Mouse (Mus musculus) hindbrain, embryonic 14.5 days (tissue): ENCODE data around the gene Slc25a26. TPM values are rescaled to one million over a fixed set of nuclear protein-coding genes. Genes with fewer than 3 reads are reported as not detected.

Experiments used
- ATAC-seq: fragments of 200-750 bp; cut with Nextera tagmentation; 2 replicates; pipeline ENCODE4 v1.8.0; 2017; ENCODE audit warnings: moderate number of reproducible peaks, mild to moderate bottlenecking, moderate TSS enrichment, moderate library complexity; ENCODE audit not compliant: low FRiP score
- DNase-seq: peaks from one replicate; pipeline ENCODE4 v3.0.0-alpha.2; 2015; ENCODE audit warnings: low spot score
- H3K27ac ChIP-seq: fragments of 300-500 bp; sonication (generic); 2 replicates; pipeline ENCODE4 v1.5.1; 2014; ENCODE audit warnings: mild to moderate bottlenecking, moderate library complexity
- H3K27me3 ChIP-seq: fragments of 300-500 bp; sonication (generic); 2 replicates; pipeline ENCODE4 v1.6.1; 2014; ENCODE audit warnings: mild to moderate bottlenecking, low read length, mixed read lengths; ENCODE audit not compliant: control insufficient read depth, insufficient read depth
- H3K36me3 ChIP-seq: fragments of 300-500 bp; sonication (generic); replicated peaks from 2 replicates; pipeline ENCODE4 v1.6.1; 2014; ENCODE audit not compliant: control insufficient read depth, insufficient read depth
- H3K4me1 ChIP-seq: fragments of 300-500 bp; sonication (generic); replicated peaks from 2 replicates; pipeline ENCODE4 v1.6.1; 2014; ENCODE audit warnings: antibody characterized with exemption, low read length, mixed read lengths; ENCODE audit not compliant: control insufficient read depth, insufficient read depth
- H3K4me2 ChIP-seq: fragments of 300-500 bp; sonication (generic); replicated peaks from 2 replicates; pipeline ENCODE4 v1.6.1; 2014; ENCODE audit warnings: mild to moderate bottlenecking, moderate library complexity
- H3K4me3 ChIP-seq: fragments of 300-500 bp; sonication (generic); replicated peaks from 2 replicates; pipeline ENCODE4 v1.5.1; 2014; ENCODE audit warnings: mild to moderate bottlenecking, low read length
- H3K9ac ChIP-seq: fragments of 300-500 bp; sonication (generic); 2 replicates; pipeline ENCODE4 v1.6.1; 2014
- H3K9me3 ChIP-seq: fragments of 300-500 bp; sonication (generic); 2 replicates; pipeline ENCODE4 v1.6.1; 2016; ENCODE audit warnings: low read length; ENCODE audit not compliant: control insufficient read depth
- WGBS: fragments of 180-500 bp; shearing (Covaris S2); extraction: QIAGEN DNeasy Blood & Tissue Kit; methylation state at CpG from one replicate; pipeline ENCODE4 v1.1.7; 2014; 5-methylcytosine and 5-hydroxymethylcytosine counted together
- polyA plus RNA-seq: library from polyadenylated mRNA; unstranded; fragments of >200 nt; fragmentation: Nextera tagmentation; extraction: Ambion mirVana; gene quantifications from 2 replicates; pipeline ENCODE4 v1.2.1, GENCODE M21; 2014

The Slc25a26 gene
- polyA plus RNA-seq, 1 experiment from 2014 or later, result 6.8 TPM

GRCm38 (mm10) chr6:94622983-94623382 lies 122.9 kb downstream of the Slc25a26 start:
- Histone ChIP-seq H3K36me3 (peaks cover 31% of the 10 kb centered on the region), H3K4me1 (peaks cover 20% of the 10 kb centered on the region), H3K27ac (no peak overlapping the region), H3K27me3 (no peaks in the 10 kb centered on the region), H3K4me2 (no peak overlapping the region), H3K9me3 (no peaks in the 10 kb centered on the region), H3K4me3 (no peak overlapping the region), H3K9ac (no peak overlapping the region)
- 80% methylated on average over 4 of the region's 4 CpGs for WGBS
- DNase-seq, result peak; percentile 64
- 0 out of 2 replicates have a peak, but pooled peaks have one; percentile 54 for ATAC-seq

GRCm38 (mm10) chr6:94624543-94624942 lies 124.4 kb downstream of the Slc25a26 start:
- peaks cover 28% of the 10 kb centered on the region for H3K4me1 ChIP-seq
- H3K27ac ChIP-seq, result no peak overlapping the region
- H3K4me3 ChIP-seq, result no peak overlapping the region
- WGBS, result 94% methylated on average over 5 of the region's 5 CpGs
- no peak for ATAC-seq
- H3K4me2 ChIP-seq, result no peak overlapping the region
- H3K27me3 ChIP-seq, result no peaks in the 10 kb centered on the region
- H3K9me3 ChIP-seq, result no peaks in the 10 kb centered on the region
- peaks cover 25% of the 10 kb centered on the region for H3K36me3 ChIP-seq
- no peak overlapping the region for H3K9ac ChIP-seq
- no peak for DNase-seq

- 56% methylated on average over 5 of the region's 5 CpGs for WGBS
- H3K9me3 ChIP-seq, result no peaks in the 10 kb centered on the region
- no peak overlapping the region for H3K27ac ChIP-seq
- H3K4me3 ChIP-seq, result no peak overlapping the region
- H3K27me3 ChIP-seq, result no peaks in the 10 kb centered on the region
- H3K4me1 ChIP-seq, result peaks cover 32% of the 10 kb centered on the region
- ATAC-seq, result no peak
- H3K36me3 ChIP-seq, result peaks cover 19% of the 10 kb centered on the region
- no peak overlapping the region for H3K9ac ChIP-seq
- no peak for DNase-seq
- H3K4me2 ChIP-seq, result no peak overlapping the region
Measured at GRCm38 (mm10) chr6:94625896-94626295, 125.8 kb downstream of the Slc25a26 start.

- Histone ChIP-seq H3K9me3 (no peaks in the 10 kb centered on the region), H3K27me3 (no peaks in the 10 kb centered on the region), H3K36me3 (peaks cover 19% of the 10 kb centered on the region), H3K4me3 (no peak overlapping the region), H3K4me2 (no peak overlapping the region), H3K27ac (no peak overlapping the region), H3K9ac (no peak overlapping the region), H3K4me1 (peaks cover 32% of the 10 kb centered on the region)
- ATAC-seq, result no peak
- DNase-seq, result no peak
- 66% methylated on average over 2 of the region's 2 CpGs for WGBS
Measured at GRCm38 (mm10) chr6:94626807-94627206, 126.7 kb downstream of the Slc25a26 start.

GRCm38 (mm10) chr6:94627714-94628595 lies 127.8 kb downstream of the Slc25a26 start:
- ATAC-seq (no peak), DNase-seq (no peak)
- 39% methylated on average over 15 of the region's 15 CpGs for WGBS
- Histone ChIP-seq H3K27me3 (no peaks in the 10 kb centered on the region), H3K4me2 (no peak overlapping the region), H3K9ac (no peak overlapping the region), H3K4me1 (peaks cover 37% of the 10 kb centered on the region), H3K27ac (0 out of 2 replicates have a peak overlapping the region, but pooled peaks have one; percentile 6), H3K36me3 (peaks cover 11% of the 10 kb centered on the region), H3K4me3 (no peak overlapping the region), H3K9me3 (no peaks in the 10 kb centered on the region)

GRCm38 (mm10) chr6:94628787-94629186 lies 128.7 kb downstream of the Slc25a26 start:
- ATAC-seq (no peak), DNase-seq (no peak)
- WGBS, result 61% methylated on average over 6 of the region's 6 CpGs

GRCm38 (mm10) chr6:94631051-94631778 lies 131.1 kb downstream of the Slc25a26 start:
- peaks cover 35% of the 10 kb centered on the region for H3K4me1 ChIP-seq
- 36% methylated on average over 7 of the region's 7 CpGs for WGBS
- DNase-seq, result peak; percentile 46

More at GRCm38 (mm10) chr6:94628787-94629186, 128.7 kb downstream of the Slc25a26 start:
- Histone ChIP-seq H3K9ac (no peak overlapping the region), H3K4me2 (no peak overlapping the region), H3K27ac (peak overlapping the region; percentile 77; the same call in 1 of the 2 replicates), H3K9me3 (no peaks in the 10 kb centered on the region), H3K4me3 (no peak overlapping the region), H3K27me3 (no peaks in the 10 kb centered on the region), H3K4me1 (peaks cover 37% of the 10 kb centered on the region), H3K36me3 (peaks cover 11% of the 10 kb centered on the region)

GRCm38 (mm10) chr6:94631779-94632082 lies 131.6 kb downstream of the Slc25a26 start:
- DNase-seq (no peak), ATAC-seq (peak; percentile 67; the same call in 1 of the 2 replicates)
- Histone ChIP-seq H3K27me3 (no peaks in the 10 kb centered on the region), H3K4me3 (no peak overlapping the region), H3K36me3 (no peaks in the 10 kb centered on the region), H3K4me2 (no peak overlapping the region), H3K27ac (peak overlapping the region; percentile 81), H3K4me1 (peaks cover 30% of the 10 kb centered on the region; the same call in 1 of the 2 replicates), H3K9me3 (no peaks in the 10 kb centered on the region), H3K9ac (no peak overlapping the region)
- WGBS, result 40% methylated on average over 6 of the region's 6 CpGs

More at GRCm38 (mm10) chr6:94631051-94631778, 131.1 kb downstream of the Slc25a26 start:
- H3K4me2 ChIP-seq, result no peak overlapping the region
- no peak overlapping the region for H3K4me3 ChIP-seq
- H3K36me3 ChIP-seq, result no peaks in the 10 kb centered on the region
- no peaks in the 10 kb centered on the region for H3K27me3 ChIP-seq
- no peak overlapping the region for H3K9ac ChIP-seq
- no peaks in the 10 kb centered on the region for H3K9me3 ChIP-seq
- H3K27ac ChIP-seq, result peak overlapping the region; percentile 81
- peak; percentile 89 for ATAC-seq

- peak overlapping the region; percentile 36 for H3K27ac ChIP-seq
- H3K9me3 ChIP-seq, result no peaks in the 10 kb centered on the region
- H3K4me3 ChIP-seq, result no peak overlapping the region
- ATAC-seq (no peak), DNase-seq (no peak)
- no peak overlapping the region for H3K4me2 ChIP-seq
- H3K36me3 ChIP-seq, result no peaks in the 10 kb centered on the region
- no peak overlapping the region for H3K9ac ChIP-seq
- H3K27me3 ChIP-seq, result no peaks in the 10 kb centered on the region
- 0 out of 2 replicates have a peak, but pooled peaks cover 13% of the 10 kb centered on the region for H3K4me1 ChIP-seq
- 91% methylated on average over 4 of the region's 4 CpGs for WGBS
Measured at GRCm38 (mm10) chr6:94634274-94634673, 134.1 kb downstream of the Slc25a26 start.
